8 mouse cellular contexts compared by ENCODE assay signal in the genomic region with DNA sequence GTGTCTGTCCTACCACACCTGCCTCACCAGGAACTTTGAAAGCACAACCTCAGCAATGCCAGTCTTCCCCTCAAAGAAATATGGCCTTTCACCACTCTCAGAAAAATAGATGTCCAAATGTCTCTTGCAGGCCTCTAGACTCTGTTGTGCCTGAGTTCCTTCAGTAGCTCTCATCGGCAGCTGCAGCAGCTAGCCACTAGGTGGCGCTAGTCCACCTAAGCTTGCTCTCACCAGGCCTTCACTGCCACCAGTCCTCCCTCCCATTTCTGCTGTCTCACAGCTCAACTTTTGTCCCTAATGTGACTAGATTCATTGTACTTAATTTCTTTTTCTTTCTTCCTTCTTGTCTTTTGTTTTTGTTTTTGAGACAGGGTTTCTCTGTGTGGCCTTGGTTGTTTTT. TPM values are rescaled to one million over a fixed set of nuclear protein-coding genes. Genes with fewer than 3 reads are reported as not detected.
DNase-seq lines count a peak whose midpoint lies in the region; ATAC-seq lines count a peak whose summit lies in the region.

No protein-coding gene starts in this region.

- peak; percentile 76 for DNase-seq in kidney, adult 11 months
- DNase-seq in c-Kit-positive CD71-negative TER-119-negative erythroid progenitor cells, embryonic 14.5 days (ENCODE audit: low read depth), result peak; percentile 75
- peak; percentile 92 for DNase-seq in forebrain, embryonic 14.5 days (ENCODE audit: low spot score)
- peak; percentile 90 for DNase-seq in hindbrain, embryonic 14.5 days (ENCODE audit: low spot score)
- peak; percentile 82 to 83 for DNase-seq in left cerebral cortex, postnatal 10 days (ENCODE audit: extremely low spot score in 1 of 2, low spot score in 2 of 2)
- peak; percentile 70 to 86 for DNase-seq in spleen, postnatal 10 days (ENCODE audit: low spot score in 2 of 2)

- H3K4me1 ChIP-seq in kidney, embryonic 14.5 days (ENCODE audit: control insufficient read depth, insufficient read depth, low read length), result peaks cover 9% of the 10 kb centered on the region
- peaks cover 14% of the 10 kb centered on the region for H3K4me1 ChIP-seq in forebrain, embryonic 14.5 days (ENCODE audit: control insufficient read depth, insufficient read depth, low read length)
- peaks cover 21% of the 10 kb centered on the region for H3K4me1 ChIP-seq in hindbrain, embryonic 14.5 days (replicated peaks; ENCODE audit: control insufficient read depth, insufficient read depth, low read length)
- H3K4me1 ChIP-seq in midbrain, embryonic 12.5 days, result peaks cover 31% of the 10 kb centered on the region

- H3K27me3 ChIP-seq in kidney, embryonic 14.5 days (ENCODE audit: control insufficient read depth, insufficient read depth, low read length), result no peaks in the 10 kb centered on the region
- no peaks in the 10 kb centered on the region for H3K27me3 ChIP-seq in forebrain, embryonic 14.5 days (replicated peaks; ENCODE audit: control insufficient read depth, insufficient read depth, low read length)
- no peaks in the 10 kb centered on the region for H3K27me3 ChIP-seq in hindbrain, embryonic 14.5 days (ENCODE audit: control insufficient read depth, insufficient read depth, low read length)
- no peaks in the 10 kb centered on the region for H3K27me3 ChIP-seq in midbrain, embryonic 12.5 days

- no peak overlapping the region for H3K27ac ChIP-seq in kidney, embryonic 14.5 days (ENCODE audit: low read depth, low read length)
- no peak overlapping the region for H3K27ac ChIP-seq in forebrain, embryonic 14.5 days (ENCODE audit: low read depth, low read length)
- no peak overlapping the region for H3K27ac ChIP-seq in hindbrain, embryonic 14.5 days
- no peak overlapping the region for H3K27ac ChIP-seq in midbrain, embryonic 12.5 days (replicated peaks)

- H3K36me3 ChIP-seq in kidney, embryonic 14.5 days (ENCODE audit: control insufficient read depth, insufficient read depth, low read length), result peaks cover 45% of the 10 kb centered on the region
- H3K36me3 ChIP-seq in forebrain, embryonic 14.5 days (ENCODE audit: control insufficient read depth, insufficient read depth, low read length), result peaks cover 50% of the 10 kb centered on the region
- H3K36me3 ChIP-seq in hindbrain, embryonic 14.5 days (replicated peaks; ENCODE audit: control insufficient read depth, insufficient read depth), result peaks cover 53% of the 10 kb centered on the region
- peaks cover 54% of the 10 kb centered on the region for H3K36me3 ChIP-seq in midbrain, embryonic 12.5 days

- no peak overlapping the region for H3K9ac ChIP-seq in kidney, embryonic 14.5 days (ENCODE audit: low read depth, low read length)
- H3K9ac ChIP-seq in forebrain, embryonic 14.5 days (ENCODE audit: low read length), result no peak overlapping the region
- H3K9ac ChIP-seq in hindbrain, embryonic 14.5 days, result no peak overlapping the region
- H3K9ac ChIP-seq in midbrain, embryonic 12.5 days (replicated peaks), result no peak overlapping the region

- no peak overlapping the region for H3K4me2 ChIP-seq in kidney, embryonic 14.5 days (replicated peaks; ENCODE audit: low read depth, low read length)
- no peak overlapping the region for H3K4me2 ChIP-seq in forebrain, embryonic 14.5 days (ENCODE audit: low read length)
- H3K4me2 ChIP-seq in hindbrain, embryonic 14.5 days (replicated peaks), result no peak overlapping the region
- H3K4me2 ChIP-seq in midbrain, embryonic 12.5 days (replicated peaks), result no peak overlapping the region

- no peaks in the 10 kb centered on the region for H3K9me3 ChIP-seq in kidney, embryonic 14.5 days (ENCODE audit: control insufficient read depth, low read length)
- no peaks in the 10 kb centered on the region for H3K9me3 ChIP-seq in forebrain, embryonic 14.5 days (replicated peaks; ENCODE audit: control insufficient read depth, low read length)
- H3K9me3 ChIP-seq in hindbrain, embryonic 14.5 days (ENCODE audit: control insufficient read depth, low read length), result no peaks in the 10 kb centered on the region
- H3K9me3 ChIP-seq in midbrain, embryonic 12.5 days, result no peaks in the 10 kb centered on the region

- 2% methylated on average over 2 of the region's 2 CpGs for WGBS in kidney, embryonic 14.5 days
- WGBS in forebrain, embryonic 14.5 days, result 3% methylated on average over 2 of the region's 2 CpGs
- WGBS in hindbrain, embryonic 14.5 days, result 0% methylated on average over 2 of the region's 2 CpGs
- WGBS in midbrain, embryonic 12.5 days, result 0% methylated on average over 2 of the region's 2 CpGs

- no peak; the same call in 1 of the 2 replicates for ATAC-seq in kidney, embryonic 14.5 days (ENCODE audit: low FRiP score, low TSS enrichment)
- ATAC-seq in forebrain, embryonic 14.5 days, result peak; percentile 56
- peak; percentile 44; the same call in 1 of the 2 replicates for ATAC-seq in hindbrain, embryonic 14.5 days (ENCODE audit: low FRiP score)
- ATAC-seq in midbrain, embryonic 12.5 days (ENCODE audit: low FRiP score, low read depth), result peak; percentile 28; the same call in 1 of the 2 replicates

- intact Hi-C loops in left cerebral cortex, postnatal 10 days (cut with DNase I), result no loop called here

- H3K4me3 ChIP-seq in kidney, embryonic 14.5 days (ENCODE audit: low read length), result no peak overlapping the region
- no peak overlapping the region for H3K4me3 ChIP-seq in forebrain, embryonic 14.5 days (ENCODE audit: low read depth, low read length)
- no peak overlapping the region for H3K4me3 ChIP-seq in hindbrain, embryonic 14.5 days (replicated peaks; ENCODE audit: low read length)
- H3K4me3 ChIP-seq in midbrain, embryonic 12.5 days, result no peak overlapping the region

RNA-seq across cellular contexts. Expression of a gene that starts 3.5 kb away (rescaled TPM):
- polyA plus RNA-seq in kidney, embryonic 14.5 days (2014; fragmentation: Nextera tagmentation; extraction: Ambion mirVana), result 161 and 174 TPM in 2 replicates
- polyA plus RNA-seq in forebrain, embryonic 14.5 days (2014; fragmentation: Nextera tagmentation; extraction: Ambion mirVana), result 147 and 170 TPM in 2 replicates
- polyA plus RNA-seq in hindbrain, embryonic 14.5 days (2014; fragmentation: Nextera tagmentation; extraction: Ambion mirVana), result 119 and 136 TPM in 2 replicates
- total RNA-seq in left cerebral cortex, postnatal 10 days (2021), result 10 to 100 TPM; 54.3 to 60.4 TPM
- 114 and 119 TPM in 2 replicates for polyA plus RNA-seq in midbrain, embryonic 12.5 days (2016; fragmentation: Nextera tagmentation; extraction: Ambion mirVana)

RNA-seq across cellular contexts. Expression of a gene that starts 4.1 kb away (rescaled TPM):
- polyA plus RNA-seq in kidney, embryonic 14.5 days (2014; fragmentation: Nextera tagmentation; extraction: Ambion mirVana), result 43.4 and 44.9 TPM in 2 replicates
- polyA plus RNA-seq in forebrain, embryonic 14.5 days (2014; fragmentation: Nextera tagmentation; extraction: Ambion mirVana), result 49.7 and 50.1 TPM in 2 replicates
- polyA plus RNA-seq in hindbrain, embryonic 14.5 days (2014; fragmentation: Nextera tagmentation; extraction: Ambion mirVana), result 41.2 and 43.9 TPM in 2 replicates
- 10 to 100 TPM; 24.8 to 28.9 TPM for total RNA-seq in left cerebral cortex, postnatal 10 days (2021)
- polyA plus RNA-seq in midbrain, embryonic 12.5 days (2016; fragmentation: Nextera tagmentation; extraction: Ambion mirVana), result 46.6 and 54.2 TPM in 2 replicates

RNA-seq across cellular contexts. Expression of a gene that starts 5.4 kb away (rescaled TPM):
- 74.4 and 85.8 TPM in 2 replicates for polyA plus RNA-seq in kidney, embryonic 14.5 days (2014; fragmentation: Nextera tagmentation; extraction: Ambion mirVana)
- polyA plus RNA-seq in forebrain, embryonic 14.5 days (2014; fragmentation: Nextera tagmentation; extraction: Ambion mirVana), result 83.4 and 85.3 TPM in 2 replicates
- polyA plus RNA-seq in hindbrain, embryonic 14.5 days (2014; fragmentation: Nextera tagmentation; extraction: Ambion mirVana), result 105 and 113 TPM in 2 replicates
- 10 to 100 TPM; 72.3 to 78.4 TPM for total RNA-seq in left cerebral cortex, postnatal 10 days (2021)
- 74.7 and 74.8 TPM in 2 replicates for polyA plus RNA-seq in midbrain, embryonic 12.5 days (2016; fragmentation: Nextera tagmentation; extraction: Ambion mirVana)

RNA-seq across cellular contexts. Expression of a gene that starts 6.1 kb away (rescaled TPM):
- polyA plus RNA-seq in kidney, embryonic 14.5 days (2014; fragmentation: Nextera tagmentation; extraction: Ambion mirVana), result 23.3 and 33.9 TPM in 2 replicates
- polyA plus RNA-seq in forebrain, embryonic 14.5 days (2014; fragmentation: Nextera tagmentation; extraction: Ambion mirVana), result 10.8 and 14.5 TPM in 2 replicates
- polyA plus RNA-seq in hindbrain, embryonic 14.5 days (2014; fragmentation: Nextera tagmentation; extraction: Ambion mirVana), result 17.3 and 20.1 TPM in 2 replicates
- total RNA-seq in left cerebral cortex, postnatal 10 days (2021), result 10 to 100 TPM; 35.6 to 37.2 TPM
- 19.2 and 20.7 TPM in 2 replicates for polyA plus RNA-seq in midbrain, embryonic 12.5 days (2016; fragmentation: Nextera tagmentation; extraction: Ambion mirVana)

RNA-seq across cellular contexts. Expression of a gene that starts 9.2 kb away (rescaled TPM):
- 1.1 TPM in 1 of 2 replicates, not detected in the other for polyA plus RNA-seq in kidney, embryonic 14.5 days (2014; fragmentation: Nextera tagmentation; extraction: Ambion mirVana)
- 0.88 TPM in 1 of 2 replicates, not detected in the other for polyA plus RNA-seq in forebrain, embryonic 14.5 days (2014; fragmentation: Nextera tagmentation; extraction: Ambion mirVana)
- polyA plus RNA-seq in hindbrain, embryonic 14.5 days (2014; fragmentation: Nextera tagmentation; extraction: Ambion mirVana), result 1.4 TPM in 1 of 2 replicates, not detected in the other
- not detected for total RNA-seq in left cerebral cortex, postnatal 10 days (2021)
- 0.92 and 0.94 TPM in 2 replicates for polyA plus RNA-seq in midbrain, embryonic 12.5 days (2016; fragmentation: Nextera tagmentation; extraction: Ambion mirVana)
